Mouse (Mus musculus) forebrain, embryonic 15.5 days (tissue): Measurements from ENCODE around the gene Kiss1r. TPM values are rescaled to one million over a fixed set of nuclear protein-coding genes. Genes with fewer than 3 reads are reported as not detected.
A peak's percentile ranks its signal among the peaks of the same experiment; 100 is the strongest.
"Not testable (repeated sequence)": the region's sequence is repeated elsewhere in the genome, so short reads cannot be mapped to it uniquely, and the experiment has no call there.

Experiments
- ATAC-seq: fragments of 200-750 bp; cut with Nextera tagmentation; replicated peaks from 2 replicates; pipeline ENCODE4 v1.8.0; 2017; ENCODE audit warnings: mild to moderate bottlenecking, moderate TSS enrichment, moderate library complexity
- H3K27ac ChIP-seq: fragments of 300-500 bp; sonication (generic); replicated peaks from 2 replicates; pipeline ENCODE4 v1.5.1; 2015; ENCODE audit warnings: mild to moderate bottlenecking, inconsistent platforms
- H3K27me3 ChIP-seq: fragments of 300-500 bp; sonication (generic); 2 replicates; pipeline ENCODE4 v1.6.1; 2015; ENCODE audit warnings: inconsistent platforms
- H3K36me3 ChIP-seq: fragments of 300-500 bp; sonication (generic); 2 replicates; pipeline ENCODE4 v1.6.1; 2015; ENCODE audit warnings: mild to moderate bottlenecking, inconsistent platforms
- H3K4me1 ChIP-seq: fragments of 300-500 bp; sonication (generic); 2 replicates; pipeline ENCODE4 v1.6.1; 2015; ENCODE audit warnings: inconsistent platforms
- H3K4me2 ChIP-seq: fragments of 300-500 bp; sonication (generic); replicated peaks from 2 replicates; pipeline ENCODE4 v1.6.1; 2015; ENCODE audit warnings: mild to moderate bottlenecking, inconsistent platforms
- H3K4me3 ChIP-seq: fragments of 300-500 bp; sonication (generic); 2 replicates; pipeline ENCODE4 v1.5.1; 2015; ENCODE audit warnings: mild to moderate bottlenecking, inconsistent platforms
- H3K9ac ChIP-seq: fragments of 300-500 bp; sonication (generic); replicated peaks from 2 replicates; pipeline ENCODE4 v1.6.1; 2015; ENCODE audit warnings: mild to moderate bottlenecking, inconsistent platforms
- H3K9me3 ChIP-seq: fragments of 300-500 bp; sonication (generic); 2 replicates; pipeline ENCODE4 v1.6.1; 2016; ENCODE audit warnings: inconsistent platforms
- WGBS: fragments of 180-500 bp; shearing (Covaris S2); methylation state at CpG from one replicate; pipeline ENCODE4 v1.1.7; 2015; ENCODE audit warnings: mixed read lengths; 5-methylcytosine and 5-hydroxymethylcytosine counted together
- polyA plus RNA-seq: library from polyadenylated mRNA; unstranded; fragments of >200 nt; fragmentation: Nextera tagmentation; extraction: Ambion mirVana; gene quantifications from 2 replicates; pipeline ENCODE4 v1.2.1, GENCODE M21; 2015

The Kiss1r gene
- polyA plus RNA-seq, 1 experiment from 2014 or later, result 2.7 TPM

DNA sequence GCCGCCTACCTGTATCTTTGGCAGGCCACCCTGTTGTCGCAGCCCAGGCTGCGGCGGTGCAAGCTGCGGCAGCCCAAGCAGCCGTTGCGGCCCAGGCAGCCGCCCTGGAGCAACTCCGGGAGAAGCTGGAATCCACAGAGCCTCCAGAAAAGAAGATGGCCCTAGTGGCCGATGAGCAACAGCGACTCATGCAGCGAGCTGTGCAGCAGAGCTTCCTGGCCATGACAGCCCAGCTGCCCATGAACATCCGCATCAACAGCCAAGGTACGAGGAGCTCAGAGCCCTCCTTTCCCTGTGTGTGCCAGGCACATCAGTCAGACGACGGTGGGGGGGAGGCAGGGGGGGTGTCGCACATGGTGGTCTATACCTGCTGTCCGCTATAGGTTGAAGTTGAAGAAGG lies 33.9 kb downstream of the Kiss1r start:
- H3K27ac ChIP-seq, result no peak overlapping the region
- 83% methylated on average over 18 of the region's 18 CpGs for WGBS
- peaks cover 16% of the 10 kb centered on the region; the same call in 1 of the 2 replicates for H3K36me3 ChIP-seq
- H3K4me1 ChIP-seq, result peaks cover 7% of the 10 kb centered on the region
- H3K4me2 ChIP-seq, result no peak overlapping the region
- no peak overlapping the region for H3K4me3 ChIP-seq
- no peak for ATAC-seq
- H3K9ac ChIP-seq, result no peak overlapping the region
- H3K9me3 ChIP-seq, result no peaks in the 10 kb centered on the region
- no peaks in the 10 kb centered on the region for H3K27me3 ChIP-seq

DNA sequence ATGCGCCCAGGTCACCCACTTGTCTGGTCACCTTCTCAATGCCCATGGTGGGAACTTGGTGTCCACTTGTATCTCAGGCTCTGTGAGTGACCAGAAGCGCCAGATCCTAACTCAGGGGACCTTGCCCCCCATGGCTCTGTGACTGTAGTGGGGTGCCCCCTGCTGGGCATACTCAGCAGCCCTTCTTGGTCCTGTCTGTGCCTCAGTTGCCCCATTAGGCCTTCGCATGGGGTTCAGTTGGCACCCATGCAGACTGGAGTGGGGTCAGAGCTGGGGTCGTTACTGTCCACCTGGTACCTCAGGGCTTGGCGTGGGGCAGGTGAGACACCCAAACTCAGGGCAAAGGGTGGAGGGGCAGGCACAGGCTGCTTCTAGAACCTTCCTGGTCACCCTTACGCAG lies 37.2 kb downstream of the Kiss1r start:
- no peaks in the 10 kb centered on the region for H3K9me3 ChIP-seq
- WGBS, result 78% methylated on average over 6 of the region's 6 CpGs
- no peak for ATAC-seq
- peaks cover 16% of the 10 kb centered on the region; the same call in 1 of the 2 replicates for H3K36me3 ChIP-seq
- H3K4me1 ChIP-seq, result no peaks in the 10 kb centered on the region
- H3K4me3 ChIP-seq, result no peak overlapping the region
- H3K9ac ChIP-seq, result no peak overlapping the region
- no peak overlapping the region for H3K4me2 ChIP-seq
- H3K27me3 ChIP-seq, result no peaks in the 10 kb centered on the region
- no peak overlapping the region for H3K27ac ChIP-seq

DNA sequence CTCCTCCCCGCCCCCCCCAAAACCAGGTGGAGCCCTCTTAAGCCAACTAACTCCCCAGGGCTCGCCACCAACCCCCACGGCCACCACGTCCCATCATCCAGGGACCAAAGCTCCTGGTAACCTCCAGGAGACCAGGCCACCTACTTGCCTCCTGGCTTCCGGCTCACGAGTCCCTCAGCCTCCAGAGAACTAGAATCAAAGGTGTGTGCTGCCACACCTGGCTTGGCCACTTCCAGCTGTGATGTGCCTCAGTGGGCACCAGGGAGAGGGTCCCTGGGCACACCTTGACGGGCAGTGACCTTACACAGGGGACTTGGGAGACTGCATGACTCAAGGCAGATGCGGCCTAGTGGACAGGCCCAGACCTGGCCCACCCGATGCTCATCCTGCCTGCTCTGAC lies 38.9 kb downstream of the Kiss1r start:
- Histone ChIP-seq H3K36me3 (peaks cover 14% of the 10 kb centered on the region; the same call in 1 of the 2 replicates), H3K4me3 (no peak overlapping the region), H3K27me3 (no peaks in the 10 kb centered on the region), H3K4me1 (peaks cover 4% of the 10 kb centered on the region), H3K9me3 (no peaks in the 10 kb centered on the region), H3K4me2 (no peak overlapping the region), H3K27ac (no peak overlapping the region), H3K9ac (no peak overlapping the region)
- no peak for ATAC-seq
- WGBS, result 77% methylated on average over 9 of the region's 9 CpGs

DNA sequence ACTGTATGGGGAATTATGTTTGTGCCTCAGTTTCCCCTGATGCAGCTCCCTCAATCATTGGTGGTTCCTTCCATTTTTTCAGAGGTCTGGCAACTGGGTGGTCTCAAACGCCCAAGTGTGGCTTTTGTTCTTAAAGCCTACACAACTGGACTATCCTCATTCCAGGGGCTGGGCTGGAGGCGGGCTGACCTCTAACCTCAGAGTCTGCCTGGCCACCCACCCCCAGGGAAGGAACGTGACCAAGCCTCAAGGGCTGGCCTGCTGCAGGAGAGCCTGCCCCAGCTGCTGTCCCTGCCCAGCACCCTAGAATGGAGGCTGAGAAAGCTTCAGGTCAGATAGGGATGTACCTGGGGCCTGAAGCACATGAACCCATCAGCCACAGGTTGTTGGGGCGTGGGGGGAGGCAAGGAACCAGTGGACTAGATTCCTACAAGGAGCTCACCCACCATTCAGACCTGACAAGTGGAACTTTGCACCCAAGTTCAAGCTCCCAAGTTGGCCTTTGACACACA lies 39.9 kb downstream of the Kiss1r start:
- 16% methylated on average over 4 of the region's 4 CpGs for WGBS
- Histone ChIP-seq H3K27ac (no peak overlapping the region), H3K9ac (no peak overlapping the region), H3K4me2 (no peak overlapping the region), H3K27me3 (no peaks in the 10 kb centered on the region), H3K4me3 (no peak overlapping the region), H3K4me1 (peaks cover 10% of the 10 kb centered on the region), H3K9me3 (no peaks in the 10 kb centered on the region), H3K36me3 (peaks cover 5% of the 10 kb centered on the region; the same call in 1 of the 2 replicates)
- ATAC-seq, result no peak

DNA sequence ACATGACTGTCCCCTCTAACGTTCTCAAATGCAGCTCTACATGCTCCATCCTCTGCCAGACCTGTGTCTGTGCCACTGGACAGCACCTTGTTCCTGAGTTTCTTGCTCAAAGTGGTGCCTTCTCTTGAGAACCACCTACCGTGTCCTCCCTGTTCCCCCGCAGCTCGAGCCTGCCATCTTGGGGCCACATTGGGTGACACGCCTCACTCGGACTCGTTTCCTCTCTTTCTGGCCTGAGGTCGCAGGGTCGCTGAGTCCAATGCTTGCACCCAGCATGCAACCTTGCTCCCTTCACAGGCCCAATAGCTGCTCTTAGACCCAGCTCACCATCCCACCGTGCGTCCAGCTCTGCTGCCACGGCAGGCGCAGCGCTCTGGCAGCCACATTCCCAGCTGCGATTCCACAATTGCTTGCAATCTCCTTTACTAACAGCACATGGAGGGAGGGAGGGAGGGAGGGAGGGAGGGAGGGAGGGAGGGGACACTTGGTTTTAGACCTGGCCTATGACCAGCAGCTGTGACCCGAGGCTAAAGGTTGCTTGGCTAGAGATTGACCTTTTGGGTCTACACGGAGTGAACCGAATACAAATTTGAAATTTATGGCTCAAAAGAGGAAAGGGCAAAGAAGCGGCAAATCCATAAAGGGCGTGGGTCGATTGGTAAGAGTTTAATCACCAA lies 41.5 kb downstream of the Kiss1r start:
- H3K9me3 ChIP-seq, result no peaks in the 10 kb centered on the region
- H3K27ac ChIP-seq, result no peak overlapping the region
- H3K36me3 ChIP-seq, result peaks cover 12% of the 10 kb centered on the region
- no peak for ATAC-seq
- WGBS, result 16% methylated on average over 21 of the region's 21 CpGs
- H3K4me3 ChIP-seq, result no peak overlapping the region
- H3K4me2 ChIP-seq, result no peak overlapping the region
- no peak overlapping the region for H3K9ac ChIP-seq
- no peaks in the 10 kb centered on the region for H3K27me3 ChIP-seq
- H3K4me1 ChIP-seq, result peaks cover 10% of the 10 kb centered on the region

DNA sequence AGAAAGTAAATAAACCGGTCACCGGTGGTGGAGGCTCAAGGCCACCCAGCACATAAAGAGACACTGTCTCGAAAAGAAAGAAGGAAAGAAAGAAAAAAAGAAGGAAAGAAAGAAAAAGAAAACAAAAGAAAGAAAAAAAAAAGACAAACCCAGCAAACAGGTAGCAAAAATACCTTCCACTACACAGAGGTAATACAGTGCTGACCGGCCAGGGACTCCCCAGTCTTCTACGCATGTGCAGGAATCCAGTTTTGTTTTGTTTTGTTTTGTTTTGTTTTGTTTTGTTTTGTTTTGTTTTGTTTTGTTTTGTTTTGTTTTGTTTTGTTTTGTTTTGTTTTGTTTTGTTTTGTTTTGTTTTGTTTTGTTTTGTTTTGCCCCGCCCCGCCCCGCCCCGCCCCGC lies 42.6 kb downstream of the Kiss1r start:
- not testable (repeated sequence) for H3K9me3 ChIP-seq, H3K27me3 ChIP-seq, H3K27ac ChIP-seq, H3K9ac ChIP-seq
- Histone ChIP-seq H3K36me3 (peaks cover 21% of the 10 kb centered on the region), H3K4me3 (peak overlapping the region; percentile 67), H3K4me2 (peak overlapping the region; percentile 25; the same call in 1 of the 2 replicates), H3K4me1 (peaks cover 10% of the 10 kb centered on the region)
- ATAC-seq, result peak; percentile 49; the same call in 1 of the 2 replicates
- 34% methylated on average over 10 of the region's 10 CpGs for WGBS

DNA sequence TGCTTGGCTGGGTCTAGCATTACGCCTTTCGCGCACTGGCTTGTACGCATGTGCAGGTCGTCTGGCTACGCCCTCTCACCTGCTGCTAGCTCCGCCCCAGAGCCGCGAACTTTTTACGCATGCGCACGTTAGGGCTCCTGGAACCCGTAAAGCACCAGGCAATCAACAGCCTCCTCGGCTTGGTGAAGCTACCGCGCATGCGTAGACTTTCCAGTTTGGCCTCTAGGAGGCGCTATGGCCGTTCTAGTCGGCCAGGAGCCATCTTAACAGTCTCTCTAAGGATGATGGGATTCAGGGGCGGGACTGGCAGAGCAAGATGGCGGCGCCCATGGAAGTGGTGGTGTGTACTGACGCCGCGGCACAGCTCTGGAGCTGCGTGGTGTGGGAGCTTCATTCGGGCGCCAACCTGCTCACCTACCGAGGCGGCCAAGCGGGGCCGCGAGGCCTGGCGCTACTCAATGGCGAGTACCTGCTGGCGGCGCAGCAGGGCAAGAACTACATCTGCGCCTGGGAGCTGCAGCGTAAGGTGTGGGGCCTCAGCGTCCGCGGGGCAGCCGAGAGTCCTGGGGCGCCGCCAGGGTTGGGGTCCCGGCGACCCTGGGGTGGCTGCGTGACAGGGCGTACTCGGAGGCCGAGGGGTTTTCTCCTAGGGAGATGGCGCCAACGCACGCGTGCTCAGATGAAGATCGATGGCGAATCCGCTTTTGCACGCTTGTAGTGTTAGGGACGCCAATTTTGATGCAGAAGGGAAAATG lies 43.3 kb downstream of the Kiss1r start, which contains the start of gene Wdr18:
Gene Wdr18 (plus strand): TSS at position 306 of the 755 bp plus-strand sequence.
- Histone ChIP-seq H3K9me3 (no peaks in the 10 kb centered on the region), H3K4me1 (peaks cover 10% of the 10 kb centered on the region), H3K27ac (peak within 1 kb of the TSS; percentile 51), H3K4me2 (peak within 1 kb of the TSS; percentile 74), H3K36me3 (peaks cover 23% of the 10 kb centered on the region), H3K9ac (peak within 1 kb of the TSS; percentile 73), H3K4me3 (peak within 1 kb of the TSS; percentile 67), H3K27me3 (no peaks in the 10 kb centered on the region)
- under 1% methylated on average over 61 of the region's 61 CpGs for WGBS
- peak; percentile 96 for ATAC-seq

DNA sequence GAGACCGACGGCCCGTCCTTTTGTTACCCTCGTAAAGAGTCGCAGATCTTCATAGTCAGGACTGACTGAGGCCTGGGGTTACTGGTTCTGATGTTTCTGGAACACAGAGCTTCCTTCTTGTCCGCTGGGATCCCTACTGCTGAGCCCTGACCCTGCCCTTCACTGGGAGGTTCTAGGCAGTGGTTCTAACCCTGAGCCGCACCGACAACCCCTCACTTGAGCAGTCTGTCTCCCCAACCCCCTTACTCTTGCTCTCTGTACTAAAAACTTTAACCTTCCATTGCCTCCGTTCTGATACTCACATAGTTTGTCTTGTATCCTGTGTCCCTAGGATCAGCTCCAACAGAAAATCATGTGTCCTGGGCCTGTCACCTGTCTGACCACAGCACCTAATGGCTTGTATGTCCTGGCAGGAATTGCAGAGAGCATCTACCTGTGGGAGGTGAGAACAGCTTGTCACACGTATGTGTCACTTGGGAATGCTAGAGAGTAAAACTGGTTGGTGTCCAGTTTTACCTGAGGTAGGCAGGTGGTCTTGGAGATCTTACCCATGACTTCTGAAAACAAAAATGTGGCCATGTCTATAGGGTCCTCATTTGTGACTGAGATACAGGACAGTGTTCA lies 44.0 kb downstream of the Kiss1r start:
- H3K27me3 ChIP-seq, result no peaks in the 10 kb centered on the region
- H3K36me3 ChIP-seq, result peaks cover 30% of the 10 kb centered on the region
- 16% methylated on average over 10 of the region's 10 CpGs for WGBS
- no peaks in the 10 kb centered on the region for H3K9me3 ChIP-seq
- ATAC-seq, result 0 out of 2 replicates have a peak, but pooled peaks have one; percentile 0
- H3K4me3 ChIP-seq, result peak overlapping the region; percentile 67
- H3K27ac ChIP-seq, result no peak overlapping the region
- peak overlapping the region; percentile 73 for H3K9ac ChIP-seq
- peak overlapping the region; percentile 74 for H3K4me2 ChIP-seq
- H3K4me1 ChIP-seq, result peaks cover 10% of the 10 kb centered on the region

DNA sequence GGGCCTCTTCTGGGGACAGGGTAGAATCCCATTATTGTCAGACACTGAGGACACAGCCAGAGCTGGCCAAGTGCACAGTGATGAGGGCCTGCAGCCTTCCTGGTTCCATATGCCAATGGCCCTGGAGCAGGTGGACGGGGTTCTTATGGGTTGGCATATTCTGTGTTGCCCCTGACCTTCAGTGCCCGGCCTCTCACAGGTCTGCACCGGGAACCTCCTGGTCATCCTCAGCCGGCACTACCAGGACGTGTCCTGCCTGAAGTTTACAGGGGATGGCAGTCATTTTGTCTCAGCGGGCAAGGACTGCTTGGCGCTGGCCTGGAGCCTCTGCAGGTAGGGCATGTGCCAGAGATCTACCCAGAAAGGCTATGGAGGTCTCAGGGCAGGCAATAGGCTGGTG lies 48.0 kb downstream of the Kiss1r start:
- Histone ChIP-seq H3K9ac (no peak overlapping the region), H3K4me2 (no peak overlapping the region), H3K9me3 (no peaks in the 10 kb centered on the region), H3K4me1 (peaks cover 18% of the 10 kb centered on the region), H3K36me3 (peaks cover 52% of the 10 kb centered on the region), H3K27me3 (peaks cover 5% of the 10 kb centered on the region; the same call in 1 of the 2 replicates), H3K27ac (no peak overlapping the region), H3K4me3 (no peak overlapping the region)
- 94% methylated on average over 7 of the region's 7 CpGs for WGBS
- no peak for ATAC-seq

DNA sequence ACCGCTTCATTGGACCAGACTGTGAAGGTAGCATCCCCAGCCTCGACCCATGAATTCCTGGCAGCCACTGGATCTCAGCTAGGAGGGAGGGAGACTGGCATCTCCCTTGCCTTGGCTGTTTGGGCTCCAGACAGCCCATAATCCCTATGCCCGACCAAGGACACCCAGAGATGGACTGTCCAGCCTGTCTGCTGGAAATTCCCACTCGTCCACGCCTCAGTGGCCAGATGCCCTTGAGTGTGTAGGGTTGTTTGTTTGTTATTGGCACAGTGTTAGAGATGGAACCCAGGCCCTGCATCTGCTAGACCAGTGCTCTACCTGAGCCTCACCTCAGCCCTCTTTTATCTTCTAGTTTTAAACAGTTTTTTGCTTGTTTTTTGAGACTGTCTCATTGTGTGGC lies 48.6 kb downstream of the Kiss1r start:
- WGBS, result 95% methylated on average over 5 of the region's 5 CpGs
- no peak overlapping the region for H3K4me2 ChIP-seq

DNA sequence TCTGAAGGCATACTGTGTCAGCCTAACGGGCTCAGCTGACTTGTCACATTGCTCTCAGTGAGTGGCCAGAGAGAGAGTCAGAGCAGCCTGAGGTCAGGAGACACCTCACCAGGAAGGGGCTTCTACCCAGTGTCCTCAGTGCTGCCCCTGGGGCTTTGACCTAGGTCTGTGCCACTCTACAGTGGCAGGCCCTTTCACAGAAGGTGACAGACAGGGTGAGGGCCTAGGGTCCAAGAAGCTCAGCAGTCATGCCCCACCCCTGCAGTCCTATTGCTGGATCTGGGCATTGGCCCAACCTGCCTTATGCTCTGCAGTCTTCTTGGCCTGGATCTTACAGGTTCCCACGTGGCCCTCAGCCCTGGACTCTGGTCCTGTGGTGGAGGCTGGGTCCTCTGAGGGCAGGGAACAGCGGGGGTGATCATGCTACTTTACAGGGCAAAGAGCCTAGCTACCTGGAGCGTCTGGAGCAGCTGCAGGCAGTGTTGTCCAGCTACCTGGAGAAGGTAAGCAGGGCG lies 50.2 kb downstream of the Kiss1r start:
- no peak overlapping the region for H3K4me2 ChIP-seq
- peaks cover 16% of the 10 kb centered on the region for H3K4me1 ChIP-seq
- no peaks in the 10 kb centered on the region for H3K9me3 ChIP-seq
- ATAC-seq, result no peak
- H3K27me3 ChIP-seq, result peaks cover 25% of the 10 kb centered on the region
- WGBS, result 90% methylated on average over 5 of the region's 5 CpGs
- no peak overlapping the region for H3K27ac ChIP-seq
- no peak overlapping the region for H3K9ac ChIP-seq
- H3K36me3 ChIP-seq, result peaks cover 52% of the 10 kb centered on the region
- no peak overlapping the region for H3K4me3 ChIP-seq

More for the DNA sequence above, 48.6 kb downstream of the Kiss1r start:
- peaks cover 18% of the 10 kb centered on the region for H3K4me1 ChIP-seq
- no peak overlapping the region for H3K27ac ChIP-seq
- no peak overlapping the region for H3K4me3 ChIP-seq
- no peaks in the 10 kb centered on the region for H3K9me3 ChIP-seq
- no peak for ATAC-seq
- peaks cover 11% of the 10 kb centered on the region; the same call in 1 of the 2 replicates for H3K27me3 ChIP-seq
- H3K36me3 ChIP-seq, result peaks cover 52% of the 10 kb centered on the region
- no peak overlapping the region for H3K9ac ChIP-seq
